In the genomic region with DNA sequence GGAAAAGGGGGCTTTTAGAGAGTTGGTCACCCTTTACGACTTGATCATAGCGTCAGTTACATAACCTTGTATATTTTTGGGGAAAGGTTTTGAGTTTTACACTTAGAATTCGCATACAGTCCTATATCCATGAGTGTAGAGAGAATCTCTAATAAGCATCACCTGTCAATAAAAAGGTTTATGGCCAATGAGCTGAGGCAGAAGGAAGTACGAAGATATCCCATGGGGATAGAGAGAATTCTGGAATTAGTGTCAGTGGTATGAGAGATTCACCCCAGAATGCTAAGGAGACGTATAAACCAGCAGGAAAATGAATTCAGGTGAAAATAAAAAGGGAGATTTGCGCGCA, we compare ENCODE assay signal across 12 mouse cellular contexts. TPM values are rescaled to one million over a fixed set of nuclear protein-coding genes. Genes with fewer than 3 reads are reported as not detected.
DNase-seq lines count a peak whose midpoint lies in the region; ATAC-seq lines count a peak whose summit lies in the region.
"Had no signal": no experiment of that assay in that cellular context is flagged by ENCODE, and none has a peak within 500 bp of the region (broad histone marks: within the 10 kb centered on the region; RNA-seq: fewer than 3 reads in every experiment).

No protein-coding gene starts in this region.

- no peak overlapping the region for H3K9ac ChIP-seq in heart, embryonic 13.5 days
- no peak overlapping the region for H3K9ac ChIP-seq in midbrain, embryonic 12.5 days (replicated peaks)
- H3K9ac ChIP-seq: liver, embryonic 15.5 days had no signal

- no peak for ATAC-seq in heart, embryonic 13.5 days (ENCODE audit: extremely low read depth, insufficient number of reproducible peaks, low FRiP score, low TSS enrichment)
- no peak; the same call in none of the 2 replicates for ATAC-seq in midbrain, embryonic 12.5 days (ENCODE audit: low FRiP score, low read depth)
- ATAC-seq in megakaryocyte, adult 5-6 weeks (ENCODE audit: poor library complexity, severe bottlenecking) = no peak

- H3K4me3 ChIP-seq in heart, embryonic 13.5 days = peak overlapping the region; percentile 15; the same call in 1 of the 2 replicates
- no peak overlapping the region for H3K4me3 ChIP-seq in heart, embryonic 10.5 days
- no peak overlapping the region for H3K4me3 ChIP-seq in midbrain, embryonic 12.5 days
- H3K4me3 ChIP-seq: liver, embryonic 15.5 days had no signal

- 76% methylated on average over 7 of the region's 7 CpGs for WGBS in heart, embryonic 13.5 days
- 89% methylated on average over 7 of the region's 7 CpGs for WGBS in heart, embryonic 10.5 days
- 64% methylated on average over 7 of the region's 7 CpGs for WGBS in midbrain, embryonic 12.5 days

- H3K36me3 ChIP-seq in heart, embryonic 13.5 days = no peaks in the 10 kb centered on the region
- no peaks in the 10 kb centered on the region for H3K36me3 ChIP-seq in heart, embryonic 10.5 days
- no peaks in the 10 kb centered on the region for H3K36me3 ChIP-seq in midbrain, embryonic 12.5 days
- H3K36me3 ChIP-seq: liver, embryonic 15.5 days had no signal

- no peak overlapping the region for H3K27ac ChIP-seq in heart, embryonic 13.5 days (replicated peaks)
- H3K27ac ChIP-seq in heart, embryonic 10.5 days = no peak overlapping the region
- peak overlapping the region; percentile 65 for H3K27ac ChIP-seq in midbrain, embryonic 12.5 days (replicated peaks)
- H3K27ac ChIP-seq: liver, embryonic 15.5 days had no signal

- H3K4me1 ChIP-seq in heart, embryonic 13.5 days = peaks cover 9% of the 10 kb centered on the region; the same call in 1 of the 2 replicates
- H3K4me1 ChIP-seq in heart, embryonic 10.5 days = no peaks in the 10 kb centered on the region
- peaks cover 11% of the 10 kb centered on the region for H3K4me1 ChIP-seq in midbrain, embryonic 12.5 days
- H3K4me1 ChIP-seq: liver, embryonic 15.5 days had no signal

- peak overlapping the region; percentile 44 for H3K4me2 ChIP-seq in heart, embryonic 13.5 days
- peak overlapping the region; percentile 34 for H3K4me2 ChIP-seq in midbrain, embryonic 12.5 days (replicated peaks)
- H3K4me2 ChIP-seq: liver, embryonic 15.5 days had no signal

- no peaks in the 10 kb centered on the region for H3K27me3 ChIP-seq in heart, embryonic 13.5 days (replicated peaks)
- H3K27me3 ChIP-seq in heart, embryonic 10.5 days (ENCODE audit: insufficient read depth, poor library complexity, severe bottlenecking) = no peaks in the 10 kb centered on the region
- no peaks in the 10 kb centered on the region for H3K27me3 ChIP-seq in midbrain, embryonic 12.5 days
- H3K27me3 ChIP-seq: liver, embryonic 15.5 days had no signal

- DNase-seq in heart, embryonic 10.5 days (ENCODE audit: low spot score) = no peak
- DNase-seq in retina, postnatal 1 day = peak; percentile 13
- DNase-seq in retina, embryonic 14.5 days (ENCODE audit: low spot score) = no peak
- no peak for DNase-seq in adrenal gland, postnatal 4 days (ENCODE audit: low spot score in 2 of 2)
- DNase-seq in adrenal gland, postnatal 10 days = no peak

- H3K9me3 ChIP-seq in heart, embryonic 13.5 days = no peaks in the 10 kb centered on the region
- no peaks in the 10 kb centered on the region for H3K9me3 ChIP-seq in heart, embryonic 10.5 days
- H3K9me3 ChIP-seq in midbrain, embryonic 12.5 days = no peaks in the 10 kb centered on the region
- H3K9me3 ChIP-seq: liver, embryonic 15.5 days had no signal

RNA-seq across cellular contexts. Expression of a gene that starts 45.4 kb away (rescaled TPM):
- polyA plus RNA-seq in heart, embryonic 13.5 days (2015; fragmentation: Nextera tagmentation; extraction: Ambion mirVana) = not detected in 2 replicates
- polyA plus RNA-seq in heart, embryonic 10.5 days (2016; fragmentation: Nextera tagmentation; extraction: Ambion mirVana) = not detected in 2 replicates
- not detected in 2 replicates for polyA plus RNA-seq in midbrain, embryonic 12.5 days (2016; fragmentation: Nextera tagmentation; extraction: Ambion mirVana)
- total RNA-seq in megakaryocyte, adult 5-6 weeks (2015) = 0.22 TPM in 1 of 2 replicates, not detected in the other
- total RNA-seq in megakaryocyte, adult 5-6 weeks (2017) = not detected in 2 replicates
- not detected for total RNA-seq in adrenal gland, postnatal 4 days (2021)
- total RNA-seq in adrenal gland, postnatal 10 days (2021) = not detected
- total RNA-seq: gastrocnemius, postnatal 25 days; neutrophil, adult 5-6 weeks had no signal
- polyA plus RNA-seq: embryonic facial prominence, embryonic 14.5 days; liver, embryonic 15.5 days had no signal

RNA-seq across cellular contexts. Expression of a gene that starts 49.9 kb away (rescaled TPM):
- 201 and 202 TPM in 2 replicates for polyA plus RNA-seq in heart, embryonic 13.5 days (2015; fragmentation: Nextera tagmentation; extraction: Ambion mirVana)
- 222 and 241 TPM in 2 replicates for polyA plus RNA-seq in heart, embryonic 10.5 days (2016; fragmentation: Nextera tagmentation; extraction: Ambion mirVana)
- polyA plus RNA-seq in midbrain, embryonic 12.5 days (2016; fragmentation: Nextera tagmentation; extraction: Ambion mirVana) = 292 and 313 TPM in 2 replicates
- total RNA-seq in megakaryocyte, adult 5-6 weeks (2015) = 26.5 and 30.0 TPM in 2 replicates
- 20.0 and 24.5 TPM in 2 replicates for total RNA-seq in megakaryocyte, adult 5-6 weeks (2017)
- 10 to 100 TPM; 51.0 to 61.0 TPM for total RNA-seq in adrenal gland, postnatal 4 days (2021)
- total RNA-seq in adrenal gland, postnatal 10 days (2021) = 10 to 100 TPM; 40.2 to 67.5 TPM

RNA-seq across cellular contexts. Expression of a gene that starts 50.9 kb away (rescaled TPM):
- polyA plus RNA-seq in heart, embryonic 13.5 days (2015; fragmentation: Nextera tagmentation; extraction: Ambion mirVana) = 25.8 and 25.9 TPM in 2 replicates
- polyA plus RNA-seq in heart, embryonic 10.5 days (2016; fragmentation: Nextera tagmentation; extraction: Ambion mirVana) = 24.1 and 27.0 TPM in 2 replicates
- polyA plus RNA-seq in midbrain, embryonic 12.5 days (2016; fragmentation: Nextera tagmentation; extraction: Ambion mirVana) = 33.2 and 33.8 TPM in 2 replicates
- total RNA-seq in megakaryocyte, adult 5-6 weeks (2015) = 13.8 and 15.5 TPM in 2 replicates
- 17.2 and 21.6 TPM in 2 replicates for total RNA-seq in megakaryocyte, adult 5-6 weeks (2017)
- total RNA-seq in adrenal gland, postnatal 4 days (2021) = 10 to 100 TPM; 44.6 to 45.5 TPM
- 10 to 100 TPM; 28.6 to 34.7 TPM for total RNA-seq in adrenal gland, postnatal 10 days (2021)
